Mouse (Mus musculus): Measurements from ENCODE around the gene Acvr1.

DNA sequence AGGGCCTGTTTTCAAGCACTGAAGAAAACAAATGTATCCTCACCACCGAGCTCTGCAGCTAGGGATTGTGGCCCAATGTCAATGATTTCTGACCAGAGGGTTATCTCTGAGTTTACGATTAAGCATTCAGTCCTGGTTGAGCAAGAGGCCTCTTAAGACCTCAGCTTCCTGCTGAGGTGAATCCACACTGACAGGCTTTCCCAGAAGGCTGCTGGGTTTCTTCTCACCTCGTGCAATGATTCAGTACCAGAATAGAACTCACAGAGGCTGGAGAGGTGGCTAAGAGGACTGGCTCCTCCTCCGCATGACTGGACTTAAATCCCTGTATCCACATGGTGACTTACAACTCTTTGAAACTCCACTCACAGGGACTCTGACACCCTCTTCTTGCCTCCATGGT, 123.8 kb downstream of the Acvr1 start:
- TF ChIP-seq CTCF (IDR thresholded peaks at IDR 0.05; ENCODE audit: borderline replicate concordance, insufficient read depth, low read depth, low read length) (no peak), POLR2A (IDR thresholded peaks at IDR 0.05; ENCODE audit: borderline replicate concordance, insufficient read depth, low read length) (no peak)
